Mouse (Mus musculus): ENCODE measurements around the gene Myo1g. TPM values are rescaled to one million over a fixed set of nuclear protein-coding genes. Genes with fewer than 3 reads are reported as not detected.

Gene Myo1g
- polyA plus RNA-seq, 1 experiment = 187 TPM

- DNase-seq (ENCODE audit: low read depth in 1 of 2, low spot score in 2 of 2) = no peak
- Histone ChIP-seq H3K4me3 (ENCODE audit: extremely low read depth, insufficient read depth, insufficient read length) (no peak overlapping the region), H3K4me1 (ENCODE audit: control insufficient read depth, insufficient read depth, insufficient read length) (no peaks in the 10 kb centered on the region), H3K27ac (ENCODE audit: insufficient read depth, low read length) (no peak overlapping the region), H3K27me3 (ENCODE audit: control insufficient read depth, insufficient read depth, low read length) (no peaks in the 10 kb centered on the region), H3K36me3 (ENCODE audit: control insufficient read depth, insufficient read depth, low read length) (peaks cover 64% of the 10 kb centered on the region)
- WGBS = 46% methylated on average over 1 of the region's 1 CpGs
- TF ChIP-seq POLR2A (IDR thresholded peaks at IDR 0.05; ENCODE audit: low read depth, low read length) (no peak), CTCF (IDR thresholded peaks at IDR 0.05; ENCODE audit: extremely low read depth, insufficient read depth, insufficient read length, insufficient replicate concordance) (no peak)
These were observed 12.4 kb downstream of the Myo1g start for GRCm38 (mm10) chr11:6508269-6508876.

GRCm38 (mm10) chr11:6506516-6506915 lies 14.2 kb downstream of the Myo1g start:
- no peak for TF ChIP-seq POLR2A (IDR thresholded peaks at IDR 0.05; ENCODE audit: low read depth, low read length)
- TF ChIP-seq CTCF (IDR thresholded peaks at IDR 0.05; ENCODE audit: extremely low read depth, insufficient read depth, insufficient read length, insufficient replicate concordance) = no peak
- no peak overlapping the region for H3K4me3 ChIP-seq (ENCODE audit: extremely low read depth, insufficient read depth, insufficient read length)
- no peaks in the 10 kb centered on the region for H3K4me1 ChIP-seq (ENCODE audit: control insufficient read depth, insufficient read depth, insufficient read length)
- H3K27me3 ChIP-seq (ENCODE audit: control insufficient read depth, insufficient read depth, low read length) = no peaks in the 10 kb centered on the region
- H3K27ac ChIP-seq (ENCODE audit: insufficient read depth, low read length) = no peak overlapping the region
- H3K36me3 ChIP-seq (ENCODE audit: control insufficient read depth, insufficient read depth, low read length) = peaks cover 53% of the 10 kb centered on the region
- 93% methylated on average over 9 of the region's 9 CpGs for WGBS
- DNase-seq (ENCODE audit: low read depth in 1 of 2, low spot score in 2 of 2) = no peak

GRCm38 (mm10) chr11:6504689-6505088 lies 16.1 kb downstream of the Myo1g start:
- Histone ChIP-seq H3K36me3 (ENCODE audit: control insufficient read depth, insufficient read depth, low read length) (peaks cover 36% of the 10 kb centered on the region), H3K27me3 (ENCODE audit: control insufficient read depth, insufficient read depth, low read length) (no peaks in the 10 kb centered on the region), H3K4me3 (ENCODE audit: extremely low read depth, insufficient read depth, insufficient read length) (no peak overlapping the region), H3K4me1 (ENCODE audit: control insufficient read depth, insufficient read depth, insufficient read length) (no peaks in the 10 kb centered on the region), H3K27ac (ENCODE audit: insufficient read depth, low read length) (no peak overlapping the region)
- DNase-seq (ENCODE audit: low read depth in 1 of 2, low spot score in 2 of 2) = no peak
- TF ChIP-seq POLR2A (IDR thresholded peaks at IDR 0.05; ENCODE audit: low read depth, low read length) (no peak), CTCF (IDR thresholded peaks at IDR 0.05; ENCODE audit: extremely low read depth, insufficient read depth, insufficient read length, insufficient replicate concordance) (no peak)
- 88% methylated on average over 6 of the region's 6 CpGs for WGBS

GRCm38 (mm10) chr11:6504226-6504625 lies 16.5 kb downstream of the Myo1g start:
- WGBS = 78% methylated on average over 3 of the region's 3 CpGs
- Histone ChIP-seq H3K27ac (ENCODE audit: insufficient read depth, low read length) (no peak overlapping the region), H3K4me1 (ENCODE audit: control insufficient read depth, insufficient read depth, insufficient read length) (no peaks in the 10 kb centered on the region), H3K36me3 (ENCODE audit: control insufficient read depth, insufficient read depth, low read length) (peaks cover 34% of the 10 kb centered on the region), H3K4me3 (ENCODE audit: extremely low read depth, insufficient read depth, insufficient read length) (no peak overlapping the region), H3K27me3 (ENCODE audit: control insufficient read depth, insufficient read depth, low read length) (no peaks in the 10 kb centered on the region)
- no peak for DNase-seq (ENCODE audit: low read depth in 1 of 2, low spot score in 2 of 2)
- TF ChIP-seq POLR2A (IDR thresholded peaks at IDR 0.05; ENCODE audit: low read depth, low read length) = no peak
- no peak for TF ChIP-seq CTCF (IDR thresholded peaks at IDR 0.05; ENCODE audit: extremely low read depth, insufficient read depth, insufficient read length, insufficient replicate concordance)

GRCm38 (mm10) chr11:6502506-6502905 lies 18.3 kb downstream of the Myo1g start:
- Histone ChIP-seq H3K4me1 (ENCODE audit: control insufficient read depth, insufficient read depth, insufficient read length) (no peaks in the 10 kb centered on the region), H3K27me3 (ENCODE audit: control insufficient read depth, insufficient read depth, low read length) (no peaks in the 10 kb centered on the region), H3K27ac (ENCODE audit: insufficient read depth, low read length) (no peak overlapping the region), H3K4me3 (ENCODE audit: extremely low read depth, insufficient read depth, insufficient read length) (no peak overlapping the region), H3K36me3 (ENCODE audit: control insufficient read depth, insufficient read depth, low read length) (peaks cover 21% of the 10 kb centered on the region)
- no peak for DNase-seq (ENCODE audit: low read depth in 1 of 2, low spot score in 2 of 2)
- TF ChIP-seq POLR2A (IDR thresholded peaks at IDR 0.05; ENCODE audit: low read depth, low read length) = no peak
- 95% methylated on average over 2 of the region's 2 CpGs for WGBS

- H3K4me3 ChIP-seq (ENCODE audit: extremely low read depth, insufficient read depth, insufficient read length) = peak overlapping the region; percentile 43; the same call in 1 of the 2 replicates
- WGBS = 47% methylated on average over 12 of the region's 12 CpGs
- peak overlapping the region; percentile 50 for H3K27ac ChIP-seq (ENCODE audit: insufficient read depth, low read length)
- H3K4me1 ChIP-seq (ENCODE audit: control insufficient read depth, insufficient read depth, insufficient read length) = no peaks in the 10 kb centered on the region
- no peaks in the 10 kb centered on the region for H3K36me3 ChIP-seq (ENCODE audit: control insufficient read depth, insufficient read depth, low read length)
- no peak for TF ChIP-seq CTCF (IDR thresholded peaks at IDR 0.05; ENCODE audit: extremely low read depth, insufficient read depth, insufficient read length, insufficient replicate concordance)
- no peaks in the 10 kb centered on the region for H3K27me3 ChIP-seq (ENCODE audit: control insufficient read depth, insufficient read depth, low read length)
- peak; percentile 58 to 67 for DNase-seq (ENCODE audit: low read depth in 1 of 2, low spot score in 2 of 2)
These were observed 23.3 kb downstream of the Myo1g start for GRCm38 (mm10) chr11:6497311-6497948.
